Mouse (Mus musculus) gastrocnemius, adult 2 months (tissue): Measurements from ENCODE around the gene Gde1. TPM values are rescaled to one million over a fixed set of nuclear protein-coding genes. Genes with fewer than 3 reads are reported as not detected.

Experiments
- DNase-seq: peaks from one replicate; pipeline ENCODE4 v3.0.0; 2022
- H3K27ac ChIP-seq: fragments of 200-600 bp; 2 replicates; pipeline ENCODE4 v1.8.1; 2022; ENCODE audit warnings: mild to moderate bottlenecking
- H3K4me3 ChIP-seq: fragments of 200-600 bp; 2 replicates; pipeline ENCODE4 v1.8.1; 2022; ENCODE audit warnings: mild to moderate bottlenecking, moderate library complexity
- CTCF ChIP-seq: fragments of 200-600 bp; IDR thresholded peaks from 2 replicates; pipeline ENCODE4 v1.8.1; 2022; ENCODE audit warnings: antibody characterized with exemption, mild to moderate bottlenecking, moderate library complexity
- intact Hi-C: fragments of 180-260 bp; cut with DNase I; formaldehyde crosslinking; loops from one replicate; pipeline ENCODE4 v1.15.1; 2025
- total RNA-seq, 2 experiments: library from RNA; stranded (reverse); gene quantifications; 2 replicates each; pipeline ENCODE4 v1.2.3; 2021

The Gde1 gene
- total RNA-seq, 2 experiments from 2014 or later, result 41.3 to 45.0 TPM

- intact Hi-C loops, result no loop called here
- DNase-seq, result peak; percentile 73
- Histone ChIP-seq H3K27ac (no peak overlapping the region), H3K4me3 (no peak overlapping the region)
- no peak for TF ChIP-seq CTCF
Measured at GRCm38 (mm10) chr7:118649328-118649727, 56.2 kb downstream of the Gde1 start.

- no peak overlapping the region for H3K27ac ChIP-seq
- intact Hi-C loops, result no loop called here
- no peak for DNase-seq
- TF ChIP-seq CTCF, result no peak
- H3K4me3 ChIP-seq, result no peak overlapping the region
Measured at GRCm38 (mm10) chr7:118646237-118646636, 59.3 kb downstream of the Gde1 start.

Other genes starting within 250 kb of the Gde1 start
- gene Itpripl2, start 213.8 kb downstream of the Gde1 start, total RNA-seq, result 1 to 10 TPM; 6.3 to 9.9 TPM
- 10 to 100 TPM; 46.0 to 75.6 TPM for gene Coq7, start 172.4 kb downstream of the Gde1 start, total RNA-seq
- 10 to 100 TPM in 1 of 2 experiments, 1 to 10 TPM in 1; 8.1 to 15.6 TPM for gene Tmc7, start 121.0 kb downstream of the Gde1 start, total RNA-seq
- gene Tmc5, start 108.5 kb downstream of the Gde1 start, total RNA-seq, result not detected
- 1 to 10 TPM; 2.3 to 3.0 TPM for gene Ccp110, start 6.8 kb upstream of the Gde1 start, total RNA-seq
- gene Vps35l, start 34.4 kb upstream of the Gde1 start, total RNA-seq, result 10 to 100 TPM; 18.3 to 19.2 TPM
- under 1 TPM; 0.22 to 0.23 TPM for gene Iqck, start 150.0 kb upstream of the Gde1 start, total RNA-seq
- gene Knop1, start 150.5 kb upstream of the Gde1 start, total RNA-seq, result 10 to 100 TPM; 24.5 to 27.3 TPM